Mouse (Mus musculus) inflammation-experienced regulatory T-cells (primary cell): ENCODE results near the gene Phldb2. TPM values are rescaled to one million over a fixed set of nuclear protein-coding genes. Genes with fewer than 3 reads are reported as not detected.

Source experiments
- polyA plus RNA-seq, 2 experiments: library from polyadenylated mRNA; unstranded; fragments of 100-300 nt; shearing (Covaris generic); gene quantifications; one replicate each; pipeline ENCODE4 v1.2.1; 2017

Phldb2 gene
- under 1 TPM in 1 of 2 experiments, not detected in 1; 0.25 TPM for polyA plus RNA-seq

GRCm38 (mm10) chr16:45953394-45953793, at the start of gene Phldb2:
Gene Phldb2, minus strand, starts transcription at chr16:45953598.

GRCm38 (mm10) chr16:45742615-45743476, 210.6 kb downstream of the Phldb2 start, which contains the start of gene Abhd10:
Gene Abhd10, minus strand, starts transcription at chr16:45742955.

DNA sequence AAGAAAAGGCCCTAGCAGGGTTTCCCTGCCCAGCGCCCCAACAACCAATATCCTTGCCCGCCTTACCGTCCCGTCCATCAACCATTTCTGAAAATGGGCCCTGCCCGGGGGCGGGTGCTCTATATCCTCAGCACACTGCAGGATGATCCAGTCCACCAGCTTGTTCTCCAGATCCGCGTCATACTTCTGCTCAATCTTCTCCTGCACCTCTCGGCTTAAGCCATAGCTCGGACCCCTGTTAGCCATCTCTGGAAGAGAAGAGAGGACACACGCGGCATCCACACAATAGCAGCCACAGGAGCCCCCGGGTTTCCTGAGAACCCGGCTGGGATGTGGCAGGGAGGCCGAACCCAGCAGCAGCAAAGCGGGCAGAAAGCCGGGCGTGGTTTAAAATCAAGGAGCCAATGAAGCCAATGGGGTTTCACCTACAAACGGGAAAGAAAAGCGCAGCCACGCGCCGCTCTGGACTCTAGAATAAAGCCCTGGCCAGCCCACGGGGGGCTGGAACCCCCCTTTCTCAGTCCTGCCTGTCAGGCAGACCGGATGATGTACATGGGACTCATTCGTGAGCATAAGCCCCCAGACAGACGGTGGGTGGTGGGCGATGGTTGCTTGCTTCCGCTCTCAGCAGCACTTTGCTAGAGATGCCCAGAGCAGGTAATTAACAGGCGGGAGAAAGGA, 229.2 kb downstream of the Phldb2 start, which contains the start of gene Tagln3:
Gene Tagln3 (minus strand): TSS at position 548 of the 681 bp plus-strand sequence.

Other genes with a start within 250 kb of the Phldb2 start
- gene Tagln3, start 229.0 kb downstream of the Phldb2 start, polyA plus RNA-seq: under 1 TPM in 1 of 2 experiments, not detected in 1; 0.53 TPM
- 10 to 100 TPM; 35.0 to 35.7 TPM for gene Abhd10, start 210.6 kb downstream of the Phldb2 start, polyA plus RNA-seq
- gene Plcxd2, start 56.6 kb upstream of the Phldb2 start, polyA plus RNA-seq: 1 to 10 TPM; 8.8 to 9.9 TPM
- gene Cd96, start 166.7 kb upstream of the Phldb2 start, polyA plus RNA-seq: 100 to 1,000 TPM; 203 to 240 TPM
- 1 to 10 TPM; 2.1 to 9.0 TPM for gene Gm4737, start 201.5 kb upstream of the Phldb2 start, polyA plus RNA-seq